Mouse (Mus musculus) retina, adult 2 months (tissue): Measurements from ENCODE around the gene Olfr322.
"Not testable (repeated sequence)": the region's sequence is repeated elsewhere in the genome, so short reads cannot be mapped to it uniquely, and the experiment has no call there.

Experiments
- DNase-seq: peaks from one replicate; pipeline ENCODE4 v3.0.0-alpha.2; 2012; ENCODE audit warnings: low read depth, low spot score

Olfr322 gene

DNA sequence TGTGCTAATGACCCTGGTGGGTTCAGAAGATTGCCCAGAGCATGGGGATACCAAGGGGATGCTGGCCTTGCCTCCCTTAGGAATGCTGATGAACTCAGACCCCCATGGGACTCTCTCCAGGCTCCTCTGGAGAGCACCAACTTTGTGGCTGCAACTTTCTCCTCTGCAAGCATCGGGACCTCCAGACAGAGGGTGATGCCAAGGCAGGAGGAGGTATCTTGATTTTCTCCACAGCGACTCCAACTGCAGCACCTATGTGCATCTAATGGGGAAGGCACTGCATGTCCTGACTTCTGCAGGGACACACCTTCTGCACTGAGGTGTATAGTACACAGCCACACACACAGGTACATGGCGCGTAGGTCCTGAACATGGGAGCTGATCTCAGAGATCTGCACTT is at the start of gene Olfr322:
Olfr322 (plus strand) TSS at position 187 of the 400 bp plus-strand sequence.
- no peak for DNase-seq

DNA sequence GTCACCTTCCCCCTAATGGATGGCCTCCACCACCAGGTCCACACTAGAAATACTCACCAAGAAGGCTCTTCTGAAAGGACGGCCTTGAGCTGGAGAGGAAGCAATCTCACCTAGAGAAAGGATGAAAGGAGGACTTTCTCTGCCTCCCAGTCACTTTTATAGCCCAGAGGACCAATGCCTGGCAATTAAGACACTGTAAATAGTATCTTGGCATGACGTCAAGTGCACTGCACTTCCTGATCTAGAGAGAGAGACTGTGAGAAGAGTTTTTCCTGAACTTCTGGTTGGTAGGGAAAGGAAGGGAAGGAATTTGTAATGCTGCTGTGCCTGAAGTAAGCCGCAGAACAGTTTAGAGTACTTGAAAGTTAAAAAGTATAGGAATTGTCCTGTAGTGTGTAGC is 45.2 kb upstream of the Olfr322 start:
- DNase-seq = no peak

DNA sequence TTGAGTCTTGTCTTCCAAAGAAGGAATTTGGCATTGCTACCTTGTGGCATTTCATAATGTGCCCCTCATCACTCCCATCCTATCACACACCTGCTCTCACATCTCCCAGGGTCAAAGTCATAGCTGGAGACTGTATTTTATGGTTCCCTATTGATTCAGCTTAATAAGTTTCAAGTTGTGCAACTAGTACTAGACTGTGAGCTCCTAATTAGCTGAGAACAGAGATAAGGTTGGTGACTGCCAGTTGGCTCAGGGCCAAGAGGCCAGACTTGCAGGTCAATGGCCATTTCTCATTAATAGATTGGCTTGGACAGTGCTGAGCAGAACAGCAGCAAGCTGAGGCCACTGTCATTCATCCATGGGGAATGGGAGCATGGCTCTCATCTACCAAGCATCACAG is 44.1 kb upstream of the Olfr322 start:
- no peak for DNase-seq

DNA sequence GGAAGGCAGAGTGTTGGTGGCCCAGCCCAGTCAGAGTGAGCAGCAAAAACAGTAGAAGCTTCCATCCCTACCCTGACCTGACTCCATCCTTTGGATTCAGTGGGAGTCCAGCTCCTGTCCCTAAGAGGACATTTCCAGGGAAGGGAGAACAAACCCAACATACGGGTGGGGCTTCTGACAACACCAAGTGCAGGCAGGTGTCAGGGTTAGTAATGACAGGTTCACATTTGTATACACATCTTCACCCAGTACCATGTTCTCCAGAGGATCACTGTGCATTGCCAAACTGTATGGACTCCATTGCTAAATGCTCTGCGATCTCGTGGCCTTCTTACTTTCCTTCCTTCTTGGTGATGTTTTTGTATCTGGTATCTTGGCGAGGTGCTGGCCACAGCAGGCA is 42.6 kb upstream of the Olfr322 start, which contains the start of gene 2210407C18Rik:
2210407C18Rik (minus strand) TSS at position 101 of the 400 bp plus-strand sequence.
- no peak for DNase-seq

DNA sequence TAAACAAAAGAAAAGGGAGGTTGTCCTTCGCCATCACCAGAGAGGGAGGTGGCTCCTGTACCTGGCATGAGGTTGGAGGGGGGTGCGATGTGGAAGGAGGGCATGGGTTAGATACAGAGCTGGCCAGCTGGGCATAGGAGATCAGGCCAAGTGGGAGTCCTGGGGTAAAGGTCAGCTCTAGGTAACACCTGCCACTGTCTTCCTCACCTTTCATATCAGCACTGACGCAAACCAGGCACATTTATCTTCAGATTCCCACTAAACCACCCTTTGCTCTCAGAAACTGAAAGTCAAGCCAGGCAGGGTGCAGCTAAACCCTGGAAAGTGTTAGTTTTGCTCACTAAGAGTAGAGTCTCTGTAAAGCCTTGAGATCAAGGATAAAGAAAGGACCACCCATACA is 40.2 kb upstream of the Olfr322 start:
- no peak for DNase-seq

DNA sequence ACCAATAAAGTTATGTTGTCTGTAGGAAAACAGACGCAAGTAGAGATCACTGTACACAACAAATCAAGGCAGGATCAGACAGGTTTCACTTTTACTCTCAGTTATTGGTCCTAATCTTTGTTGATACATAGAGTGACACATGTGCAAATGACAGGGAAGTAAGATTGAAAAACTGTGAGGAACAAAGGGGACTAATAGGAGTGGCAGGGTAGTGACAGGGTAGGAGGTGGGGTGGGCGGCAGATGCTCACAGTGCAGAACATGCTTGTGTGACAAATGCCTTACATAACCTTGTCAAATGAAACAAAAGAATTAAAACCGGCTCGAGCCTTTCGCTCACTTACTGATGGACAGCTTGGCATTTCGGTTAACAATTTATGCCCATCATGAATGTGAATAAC is 39.8 kb upstream of the Olfr322 start:
- DNase-seq = no peak

DNA sequence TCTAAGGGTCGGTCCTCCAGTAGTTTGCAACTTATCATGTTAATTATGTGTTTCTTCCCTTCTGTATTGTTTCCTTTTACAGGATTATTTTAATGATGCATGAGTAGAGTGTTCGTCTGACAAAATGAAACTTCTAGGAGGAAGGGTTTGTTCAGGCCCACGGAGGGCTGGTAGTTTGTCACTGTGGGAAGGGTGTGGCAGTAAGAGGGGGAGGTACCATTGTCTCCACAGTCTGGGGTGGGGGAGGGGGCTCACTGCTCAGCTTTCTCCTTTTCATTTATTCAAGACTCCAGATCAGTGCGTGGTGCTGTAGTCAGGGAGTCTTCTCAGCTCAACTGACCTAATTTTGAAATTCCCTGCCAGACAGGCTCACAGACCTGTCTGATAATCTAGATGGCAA is 32.4 kb upstream of the Olfr322 start:
- no peak for DNase-seq

DNA sequence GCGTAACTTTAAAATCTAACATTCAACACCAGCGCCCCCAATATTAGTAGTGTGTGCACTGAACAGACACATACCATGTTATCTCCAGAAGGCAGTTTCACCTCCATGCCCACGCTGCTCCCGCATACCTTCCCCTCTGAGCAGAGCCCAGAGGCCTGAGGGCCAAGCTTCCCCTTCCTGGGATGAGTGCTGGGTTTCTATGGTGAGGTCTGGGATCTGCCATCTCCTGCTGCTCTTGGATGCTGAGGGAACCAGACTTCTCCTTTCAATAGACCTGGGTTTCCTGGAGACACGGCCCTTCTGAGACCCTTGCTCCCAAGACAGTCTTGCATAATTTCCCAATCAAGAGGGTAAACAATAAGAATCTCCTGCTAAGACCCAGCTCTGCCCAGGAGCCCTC is 28.2 kb upstream of the Olfr322 start, which contains the start of gene Olfr323:
Olfr323 (minus strand) TSS at position 101 of the 400 bp plus-strand sequence.
- DNase-seq = no peak

DNA sequence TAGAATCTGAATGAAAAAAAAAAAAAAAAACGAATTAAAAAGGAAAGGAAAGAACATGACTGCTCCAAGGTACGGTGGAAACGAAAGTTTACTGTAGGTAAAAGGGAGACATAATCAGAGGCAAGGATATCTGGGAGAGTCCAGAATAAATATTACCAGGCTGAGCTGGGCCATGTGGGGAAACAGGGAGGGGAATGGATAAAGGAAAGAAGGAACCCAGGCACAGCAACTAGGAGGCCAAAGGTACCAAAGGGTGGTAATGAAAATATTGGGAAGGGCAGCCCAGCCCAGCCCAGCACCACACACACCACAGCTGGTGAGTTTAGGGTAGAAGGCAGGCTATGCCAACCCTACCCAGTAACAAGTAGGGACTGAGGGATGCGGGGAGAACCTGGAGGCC is 23.7 kb upstream of the Olfr322 start:
- DNase-seq = no peak

DNA sequence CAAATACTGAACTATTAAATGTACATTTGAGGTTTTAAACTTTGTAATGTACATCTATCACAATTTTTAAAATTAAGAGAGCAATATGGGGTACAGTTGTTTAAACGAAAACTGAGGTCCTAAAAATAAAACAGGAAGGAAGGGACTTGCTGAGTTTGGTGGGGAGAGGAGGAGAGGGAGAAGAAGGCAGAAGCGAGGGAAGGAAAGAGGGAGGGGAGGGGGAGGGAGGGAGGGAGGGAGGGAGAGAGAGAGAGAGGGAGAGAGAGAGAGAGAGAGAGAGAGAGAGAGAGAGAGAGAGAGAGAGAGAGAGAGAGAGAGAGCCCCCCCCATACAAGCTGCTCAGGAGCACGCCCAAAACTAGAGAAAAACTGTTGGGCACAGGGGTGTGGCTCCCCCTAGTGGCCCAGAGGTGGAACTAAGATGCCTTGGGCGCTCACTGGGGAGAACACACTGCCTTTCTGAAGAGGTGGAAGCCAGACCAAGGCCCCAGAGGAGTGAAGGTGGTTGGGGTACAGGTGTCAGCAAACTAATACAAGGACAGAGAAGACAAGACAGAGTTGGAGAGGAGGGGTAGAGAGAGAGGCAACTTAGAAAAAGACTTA is 22.1 kb upstream of the Olfr322 start:
- DNase-seq = no peak

DNA sequence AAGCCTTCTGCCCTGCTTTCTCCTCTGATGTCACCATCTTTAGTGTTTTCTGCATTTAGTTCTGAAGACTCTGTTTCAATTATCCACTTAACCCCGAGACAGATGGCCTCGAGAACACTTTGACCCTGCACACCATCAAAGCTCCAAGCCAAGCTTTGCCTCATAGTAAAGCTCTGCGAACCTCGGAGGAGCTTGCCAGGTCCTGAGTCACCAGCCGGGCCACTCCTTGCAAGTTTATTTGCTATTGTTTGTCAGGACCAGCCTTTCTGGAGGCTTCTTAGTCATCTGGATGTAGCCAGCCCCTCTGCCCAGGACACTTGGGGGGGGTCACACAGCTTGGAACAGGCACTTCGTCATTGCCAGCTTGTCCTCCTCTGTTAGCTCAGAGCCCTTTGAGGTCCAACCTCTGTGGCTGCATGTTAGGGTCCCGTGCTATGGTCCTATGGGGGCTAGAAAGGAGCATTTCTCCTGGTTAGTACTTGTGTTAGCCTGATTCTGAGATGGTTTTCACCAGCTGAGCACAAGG is 20.3 kb upstream of the Olfr322 start:
- DNase-seq = no peak

DNA sequence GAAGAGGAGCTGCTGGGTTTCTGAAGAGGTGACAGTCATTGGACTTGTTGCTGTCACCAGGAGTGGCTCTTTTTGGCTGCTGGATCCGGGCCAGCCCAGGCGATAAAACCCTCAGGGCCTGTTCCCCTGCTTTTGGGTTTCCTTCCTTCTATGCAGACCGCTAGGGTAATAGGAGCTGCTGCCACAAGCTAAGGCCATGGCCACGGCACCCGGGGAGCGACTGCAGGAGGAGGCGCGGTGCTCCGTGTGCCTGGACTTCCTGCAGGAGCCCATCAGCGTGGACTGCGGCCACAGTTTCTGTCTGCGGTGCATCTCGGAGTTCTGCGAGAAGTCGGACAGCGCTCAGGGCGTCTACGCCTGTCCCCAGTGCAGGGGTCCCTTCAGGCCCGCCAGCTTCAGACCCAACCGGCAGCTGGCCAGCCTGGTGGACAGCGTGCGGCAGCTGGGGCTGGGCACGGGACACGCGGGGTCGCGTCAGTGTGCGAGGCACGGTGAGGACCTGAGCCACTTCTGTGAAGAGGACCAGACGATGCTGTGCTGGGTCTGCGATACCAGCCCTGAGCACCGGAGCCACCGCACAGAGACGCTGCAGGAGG is 18.2 kb upstream of the Olfr322 start, which contains the start of gene Trim58:
Trim58 (plus strand) TSS at position 194 of the 596 bp plus-strand sequence.
- DNase-seq = no peak

DNA sequence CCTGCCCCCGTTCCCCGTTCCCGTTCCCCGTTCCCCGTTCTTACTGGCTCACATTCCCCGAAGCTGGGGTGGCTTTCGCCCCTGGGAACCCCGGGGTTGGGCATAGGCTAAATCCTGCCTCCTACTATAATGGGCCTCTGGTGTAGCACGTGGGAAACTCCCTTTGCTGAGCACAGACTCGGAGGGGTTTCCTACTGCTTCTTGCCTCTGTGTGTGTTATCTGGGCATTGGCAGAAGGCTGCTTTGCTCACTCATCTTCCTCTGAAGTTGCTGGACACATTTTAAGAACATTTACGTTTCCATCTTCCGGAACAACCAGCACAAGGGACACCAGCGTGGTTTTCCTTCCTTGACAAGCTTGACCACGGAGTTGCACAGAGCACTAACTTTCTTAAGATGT is 17.5 kb upstream of the Olfr322 start:
- DNase-seq = no peak

DNA sequence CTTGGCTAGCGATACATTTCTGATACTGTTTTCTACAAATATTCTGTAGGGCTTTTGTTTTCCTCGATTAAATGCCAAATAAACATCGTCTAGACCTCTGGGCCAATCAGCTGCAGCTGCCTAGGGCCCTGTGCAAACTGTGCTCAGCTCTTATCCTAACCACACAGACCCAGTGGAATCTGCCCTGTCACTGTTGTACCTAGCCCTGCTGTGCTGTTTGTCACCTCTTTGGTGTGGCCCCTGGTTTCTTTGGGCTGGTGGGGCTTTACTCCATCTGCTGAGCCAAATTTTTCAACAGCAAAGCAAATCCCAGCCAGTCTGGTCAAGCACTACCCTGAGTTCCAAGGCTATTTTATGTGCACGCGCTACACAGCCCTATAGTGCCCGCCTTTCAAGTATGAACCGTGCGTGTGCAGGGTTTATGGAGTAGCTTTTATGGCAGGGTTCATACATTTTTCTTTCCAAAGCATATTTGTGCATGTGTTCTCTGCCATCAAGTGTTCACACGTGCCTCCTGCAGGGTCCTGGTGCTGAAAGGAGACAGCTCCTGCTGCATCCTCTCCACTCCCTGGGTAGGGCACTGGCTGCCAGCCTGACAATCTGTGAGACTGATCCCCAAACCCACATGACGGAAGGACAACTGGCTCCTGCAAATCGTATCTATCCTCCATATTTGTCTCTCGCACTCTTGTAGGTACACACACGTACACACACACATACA is 16.8 kb upstream of the Olfr322 start:
- DNase-seq = no peak

DNA sequence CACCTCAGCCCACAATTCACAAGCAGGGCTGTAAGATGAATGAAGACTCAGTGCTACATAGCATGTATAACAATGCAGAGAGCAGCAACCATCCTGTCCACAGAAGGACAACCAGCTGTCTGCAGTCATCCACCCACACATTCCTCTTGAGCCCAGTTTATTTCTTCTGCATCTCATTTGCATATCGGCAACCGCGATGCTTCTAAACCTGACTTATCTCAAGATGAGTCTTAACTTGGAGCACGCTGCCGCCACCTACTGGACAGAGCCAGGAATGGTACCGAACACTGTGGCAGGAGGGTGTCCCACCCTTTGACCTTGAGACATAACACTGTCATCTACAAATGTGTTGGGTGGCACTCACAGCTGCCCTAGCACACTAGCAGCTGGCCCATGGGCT is 15.2 kb upstream of the Olfr322 start:
- DNase-seq = no peak

DNA sequence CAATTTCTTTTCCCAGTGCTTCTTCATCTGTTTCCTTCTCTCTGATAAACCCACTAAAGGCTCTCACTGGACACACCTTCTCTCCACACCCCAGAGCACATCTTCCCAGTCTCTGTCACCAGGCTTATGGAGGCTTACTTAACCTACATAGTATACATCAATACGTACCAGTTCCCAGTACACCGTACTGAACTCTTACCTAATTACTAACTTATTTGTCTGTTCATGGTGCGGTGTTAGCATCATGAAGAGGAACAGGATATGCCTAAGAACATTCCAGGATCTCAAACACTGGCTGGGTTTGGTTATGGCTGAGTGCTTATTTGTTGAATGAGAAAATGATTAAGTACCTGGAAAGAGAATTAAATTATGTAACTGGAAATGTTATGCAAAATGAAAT is 3.4 kb upstream of the Olfr322 start:
- no peak for DNase-seq

DNA sequence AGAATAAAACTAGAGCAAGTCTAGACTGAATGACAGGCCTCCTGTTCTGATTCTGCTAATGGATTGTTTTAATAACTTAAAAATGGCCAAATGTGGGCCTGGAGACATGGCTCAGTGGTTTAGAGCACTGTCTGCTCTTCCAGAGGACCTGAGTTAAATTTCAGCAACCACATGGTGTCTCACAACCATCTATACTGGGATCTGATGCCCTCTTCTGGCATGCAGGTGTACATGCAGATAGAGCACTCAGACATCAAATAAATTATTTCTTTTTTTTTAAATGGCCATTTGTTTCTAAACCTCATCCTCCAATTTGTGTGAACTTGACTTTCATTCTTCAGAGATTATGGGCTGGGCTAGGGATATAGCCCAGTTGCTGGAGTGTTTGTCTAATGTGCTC is 10.7 kb downstream of the Olfr322 start:
- no peak for DNase-seq

DNA sequence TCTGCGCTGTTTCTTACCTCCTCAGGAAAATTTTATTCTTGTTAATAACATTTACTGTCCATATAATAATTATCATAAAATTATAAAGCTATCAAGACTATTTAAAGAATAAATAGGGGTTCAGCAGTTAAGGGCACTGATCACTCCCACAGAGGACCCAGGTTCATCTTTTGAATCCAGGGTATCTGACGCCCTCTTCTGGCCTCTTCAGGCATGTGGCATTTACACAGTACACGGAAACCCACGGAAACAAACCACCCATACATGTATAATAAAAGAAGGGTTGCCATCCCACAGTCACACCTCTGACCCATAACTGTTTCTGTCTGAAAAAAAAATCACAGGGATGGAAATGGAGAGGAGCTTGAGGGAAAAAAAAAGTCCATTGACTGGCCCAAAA is 13.2 kb downstream of the Olfr322 start:
- no peak for DNase-seq

DNA sequence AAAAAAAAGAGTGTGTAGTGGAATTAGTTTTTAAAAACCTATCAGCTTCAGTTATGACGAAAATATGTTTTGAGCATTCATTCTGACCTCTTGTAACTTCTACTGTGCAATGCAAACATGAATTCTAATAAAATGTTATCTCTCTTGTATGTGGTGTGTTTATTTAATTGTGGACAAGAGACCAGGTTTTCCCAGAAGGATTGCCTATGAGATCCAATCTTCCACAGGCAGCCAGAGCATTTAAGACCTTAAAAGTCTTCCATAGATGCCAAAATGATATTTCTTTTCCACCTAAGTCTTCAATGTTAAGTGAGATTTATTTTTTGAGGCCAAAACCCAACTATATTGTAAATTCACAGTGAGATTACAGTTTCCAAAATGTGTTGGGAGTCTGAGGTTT is 22.2 kb downstream of the Olfr322 start, which contains the start of gene Olfr320:
Olfr320 (plus strand) TSS at position 301 of the 400 bp plus-strand sequence.
- no peak for DNase-seq

DNA sequence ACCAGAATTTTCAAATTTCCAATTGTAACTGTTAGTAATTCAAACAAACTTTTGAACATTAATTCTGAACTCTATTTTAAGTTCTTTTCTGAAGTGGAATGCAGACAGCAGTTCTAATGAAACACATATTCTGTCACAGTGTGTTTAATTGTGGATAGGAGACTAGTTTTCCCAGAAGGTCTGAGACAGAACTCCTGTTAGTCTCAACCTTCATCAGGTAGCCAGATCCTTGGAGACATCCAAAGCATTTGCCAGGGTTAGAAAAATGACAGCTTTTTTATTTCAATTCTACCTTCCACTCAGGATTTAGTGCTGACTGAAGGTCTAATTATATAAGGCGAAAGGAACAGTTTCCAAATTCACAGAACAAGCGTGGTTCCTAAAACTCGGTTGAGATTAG is 40.3 kb downstream of the Olfr322 start, which contains the start of gene Olfr319:
Olfr319 (plus strand) TSS at position 301 of the 400 bp plus-strand sequence.
- no peak for DNase-seq

DNA sequence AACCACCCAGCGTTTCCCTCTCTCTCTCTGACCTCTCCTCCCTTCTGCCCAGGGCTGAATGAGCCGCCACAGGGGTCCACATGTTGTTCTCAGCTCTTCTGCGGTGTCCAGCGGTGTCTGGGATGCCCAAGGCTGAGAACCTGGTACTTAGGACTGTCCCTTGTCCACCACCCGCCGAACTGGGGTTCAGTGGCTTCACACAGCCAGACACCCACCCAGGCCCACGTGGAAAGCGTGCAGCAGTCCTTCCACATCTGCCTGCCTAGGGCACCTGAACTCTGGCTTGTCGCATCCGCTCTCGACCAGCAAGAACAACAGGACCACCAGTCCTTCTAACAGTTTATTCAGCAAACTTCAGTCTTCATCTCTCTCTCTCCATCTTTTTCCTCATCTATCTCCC is 50.5 kb downstream of the Olfr322 start:
- no peak for DNase-seq

DNA sequence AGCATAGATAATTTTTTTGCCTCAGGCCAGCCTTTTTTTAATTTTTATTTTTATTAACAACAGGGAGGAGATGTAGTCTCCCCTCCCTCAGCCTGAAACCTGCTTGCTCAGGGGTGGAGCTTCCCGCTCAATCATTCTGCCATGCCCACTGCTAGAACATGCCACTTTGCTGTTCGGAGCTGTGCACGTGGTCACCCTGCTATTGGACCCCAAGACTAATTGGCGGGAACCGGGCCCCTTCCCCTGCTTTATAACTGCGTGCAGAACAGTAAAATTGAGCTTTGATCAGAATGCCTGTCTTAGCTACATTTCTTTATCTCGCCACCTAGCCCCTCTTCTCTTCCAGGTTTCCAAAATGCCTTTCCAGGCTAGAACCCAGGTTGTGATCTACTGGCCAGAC is 59.1 kb downstream of the Olfr322 start:
- not testable (repeated sequence) for DNase-seq
